Mouse (Mus musculus): Measurements from ENCODE around the gene Rgs4. TPM values are rescaled to one million over a fixed set of nuclear protein-coding genes. Genes with fewer than 3 reads are reported as not detected.

The Rgs4 gene
- polyA plus RNA-seq, 1 experiment from 2014 or later = 0.49 TPM

DNA sequence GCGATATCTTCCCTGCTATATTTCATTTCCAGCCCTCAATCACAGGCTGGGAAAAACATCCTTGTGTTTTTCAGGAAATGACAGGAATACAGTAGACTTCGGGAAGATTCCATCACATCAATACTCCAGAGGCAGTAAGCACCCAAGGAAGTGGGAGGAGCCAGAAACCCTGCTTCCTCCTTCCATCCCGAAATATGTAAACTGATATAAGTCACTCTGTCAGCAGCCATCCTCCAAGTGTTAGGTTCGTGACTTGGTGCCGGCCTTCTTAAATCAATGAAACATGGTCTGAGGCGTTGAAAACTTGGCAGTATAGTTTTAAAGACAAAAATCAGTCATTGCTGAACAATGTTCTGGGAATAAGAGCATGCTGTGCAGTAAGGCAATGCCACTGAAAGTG lies 11.3 kb downstream of the Rgs4 start:
- no peak overlapping the region for H3K4me2 ChIP-seq
- no peaks in the 10 kb centered on the region for H3K4me1 ChIP-seq
- no peak overlapping the region for H3K4me3 ChIP-seq
- no peaks in the 10 kb centered on the region for H3K27me3 ChIP-seq (replicated peaks)
- H3K27ac ChIP-seq = no peak overlapping the region
- WGBS (ENCODE audit: insufficient replicate concordance) = 57% methylated on average over 6 of the region's 6 CpGs
- no peaks in the 10 kb centered on the region for H3K36me3 ChIP-seq
- no peak for ATAC-seq
- no peak overlapping the region for H3K9ac ChIP-seq
- H3K9me3 ChIP-seq (replicated peaks) = no peaks in the 10 kb centered on the region

DNA sequence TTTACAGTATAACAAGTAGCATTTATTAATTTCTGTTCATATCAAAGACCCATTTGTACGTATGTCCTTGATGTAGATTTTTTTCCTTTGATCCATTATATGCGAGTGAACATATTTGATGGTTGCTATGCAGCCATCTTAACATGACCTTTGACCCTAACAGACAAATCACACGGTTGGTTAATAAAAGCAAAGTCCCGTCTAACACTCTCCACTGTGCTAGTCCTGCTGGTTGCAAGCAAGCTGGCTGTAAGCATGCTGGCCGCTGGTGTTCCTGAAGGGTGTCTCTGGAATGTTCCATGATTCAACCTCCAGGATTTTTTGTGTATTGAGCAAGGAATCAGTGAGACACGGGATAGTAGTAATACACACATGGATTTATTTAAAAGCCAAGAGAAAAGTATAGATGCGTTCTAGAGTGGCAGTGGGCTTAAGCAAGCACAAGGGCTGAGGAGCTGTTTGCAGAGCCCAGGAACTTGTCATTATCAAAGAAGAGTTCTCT lies 16.8 kb downstream of the Rgs4 start:
- Histone ChIP-seq H3K9me3 (replicated peaks) (no peaks in the 10 kb centered on the region), H3K9ac (no peak overlapping the region), H3K4me2 (no peak overlapping the region), H3K27me3 (replicated peaks) (no peaks in the 10 kb centered on the region), H3K27ac (no peak overlapping the region), H3K4me3 (no peak overlapping the region), H3K4me1 (no peaks in the 10 kb centered on the region), H3K36me3 (no peaks in the 10 kb centered on the region)
- WGBS (ENCODE audit: insufficient replicate concordance) = 69% methylated on average over 7 of the region's 7 CpGs
- no peak for ATAC-seq

DNA sequence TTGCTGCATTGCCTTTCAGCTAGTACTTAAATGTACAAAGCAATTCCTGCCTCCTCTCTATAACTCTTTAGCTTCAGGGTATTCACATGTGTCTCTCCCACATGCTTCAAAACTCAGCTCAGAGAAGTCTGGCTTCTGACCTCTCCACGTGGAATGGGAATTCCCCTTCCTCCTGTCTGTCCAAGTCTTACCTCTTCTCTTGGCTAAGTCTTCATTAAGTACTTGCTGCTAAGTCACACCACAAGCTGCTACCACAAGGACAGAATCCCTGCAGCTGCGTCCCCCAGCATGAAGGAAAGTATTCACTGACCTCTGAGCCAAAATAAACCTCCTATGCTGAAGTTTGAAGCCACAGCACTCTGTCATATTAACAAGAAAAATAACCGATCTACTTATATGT lies 21.1 kb downstream of the Rgs4 start:
- 48% methylated on average over 3 of the region's 3 CpGs for WGBS (ENCODE audit: insufficient replicate concordance)
- no peak overlapping the region for H3K27ac ChIP-seq
- no peaks in the 10 kb centered on the region for H3K36me3 ChIP-seq
- no peaks in the 10 kb centered on the region for H3K9me3 ChIP-seq (replicated peaks)
- H3K27me3 ChIP-seq (replicated peaks) = no peaks in the 10 kb centered on the region
- ATAC-seq = no peak
- H3K4me3 ChIP-seq = no peak overlapping the region
- H3K9ac ChIP-seq = no peak overlapping the region
- H3K4me1 ChIP-seq = no peaks in the 10 kb centered on the region
- no peak overlapping the region for H3K4me2 ChIP-seq

DNA sequence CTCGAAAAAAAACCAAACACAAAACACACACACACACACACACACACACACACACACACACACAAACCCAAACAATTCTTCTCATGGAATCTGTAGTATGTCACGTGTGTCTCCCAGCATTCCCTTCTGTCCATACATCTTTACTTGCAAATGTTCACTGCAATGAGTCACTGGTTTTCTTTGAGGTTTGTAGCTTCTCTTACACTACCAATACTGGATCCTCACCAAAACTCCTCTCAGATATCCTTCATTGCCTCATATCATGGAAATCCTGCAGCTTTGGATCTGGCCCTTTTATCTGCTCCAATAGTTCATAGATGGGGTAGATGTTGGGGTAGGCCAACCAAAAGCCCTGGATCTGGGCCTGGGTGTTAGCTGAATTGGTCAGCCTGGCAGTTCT lies 25.6 kb downstream of the Rgs4 start:
- 38% methylated on average over 2 of the region's 2 CpGs for WGBS (ENCODE audit: insufficient replicate concordance)

DNA sequence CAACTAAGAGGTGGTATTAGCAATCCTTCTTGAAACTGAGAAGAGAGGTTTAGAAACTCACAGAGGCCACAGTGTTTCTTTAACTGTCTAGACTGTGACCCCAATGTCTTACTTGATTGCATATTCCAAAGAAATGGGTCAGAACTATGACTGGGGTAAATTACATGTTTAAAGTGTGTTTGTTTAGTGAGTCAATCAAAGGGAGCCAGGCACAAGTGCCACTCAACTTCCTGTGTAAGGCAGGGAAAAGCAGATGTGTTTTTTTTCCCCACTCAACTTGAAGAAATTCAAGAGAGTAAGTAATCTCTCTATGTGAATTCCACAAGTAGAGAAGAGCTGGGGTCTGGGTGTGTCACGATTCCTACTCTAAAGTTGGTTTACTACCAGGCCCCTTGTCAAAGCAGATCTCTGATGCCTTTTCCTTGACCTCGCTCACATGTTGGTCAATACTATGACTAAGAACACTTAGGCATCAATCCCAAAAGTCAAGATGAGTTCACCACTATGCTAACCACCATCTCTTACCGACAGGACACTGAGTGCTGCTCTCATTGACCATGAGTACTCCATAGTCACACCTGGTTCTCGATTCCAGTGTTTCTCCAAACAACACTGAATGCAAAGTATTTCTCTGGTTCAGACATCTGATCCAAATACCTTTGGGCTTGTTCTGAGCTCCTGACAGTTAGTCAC lies 42.9 kb downstream of the Rgs4 start:
- Histone ChIP-seq H3K9me3 (replicated peaks) (no peaks in the 10 kb centered on the region), H3K4me3 (no peak overlapping the region), H3K27me3 (replicated peaks) (no peaks in the 10 kb centered on the region), H3K36me3 (no peaks in the 10 kb centered on the region), H3K27ac (no peak overlapping the region), H3K4me1 (no peaks in the 10 kb centered on the region), H3K9ac (no peak overlapping the region), H3K4me2 (no peak overlapping the region)
- no peak for ATAC-seq
- 56% methylated on average over 4 of the region's 4 CpGs for WGBS (ENCODE audit: insufficient replicate concordance)

More for the DNA sequence above, 25.6 kb downstream of the Rgs4 start:
- no peak overlapping the region for H3K4me3 ChIP-seq
- no peaks in the 10 kb centered on the region for H3K27me3 ChIP-seq (replicated peaks)
- H3K4me1 ChIP-seq = no peaks in the 10 kb centered on the region
- no peak overlapping the region for H3K4me2 ChIP-seq
- no peak for ATAC-seq
- no peak overlapping the region for H3K27ac ChIP-seq
- no peak overlapping the region for H3K9ac ChIP-seq
- H3K36me3 ChIP-seq = no peaks in the 10 kb centered on the region
- no peaks in the 10 kb centered on the region for H3K9me3 ChIP-seq (replicated peaks)

DNA sequence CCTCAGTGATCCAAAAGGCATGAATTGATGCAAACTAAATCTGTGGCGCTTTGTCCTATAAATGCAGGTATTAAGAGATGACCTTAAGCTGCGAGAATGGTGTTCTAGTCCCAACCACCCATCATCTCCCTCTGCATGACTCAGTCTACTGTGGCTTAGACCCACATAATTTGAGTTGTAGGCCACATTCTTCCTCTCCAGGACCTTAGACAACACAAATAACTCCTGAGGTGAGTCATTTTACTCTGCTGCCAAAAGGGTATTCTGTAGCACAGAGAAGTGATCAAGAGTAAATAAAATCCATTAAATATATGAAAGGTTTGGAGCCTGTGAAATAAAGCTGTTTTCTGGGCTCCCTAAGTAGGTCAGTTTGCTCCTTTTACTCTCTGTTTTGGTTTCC lies 48.3 kb downstream of the Rgs4 start:
- H3K9me3 ChIP-seq (replicated peaks) = no peaks in the 10 kb centered on the region
- H3K27me3 ChIP-seq (replicated peaks) = no peaks in the 10 kb centered on the region
- no peaks in the 10 kb centered on the region for H3K36me3 ChIP-seq
- no peak overlapping the region for H3K27ac ChIP-seq
- no peaks in the 10 kb centered on the region for H3K4me1 ChIP-seq
- ATAC-seq = no peak
- no peak overlapping the region for H3K4me3 ChIP-seq
- no peak overlapping the region for H3K9ac ChIP-seq
- H3K4me2 ChIP-seq = no peak overlapping the region
- 65% methylated on average over 2 of the region's 2 CpGs for WGBS (ENCODE audit: insufficient replicate concordance)

DNA sequence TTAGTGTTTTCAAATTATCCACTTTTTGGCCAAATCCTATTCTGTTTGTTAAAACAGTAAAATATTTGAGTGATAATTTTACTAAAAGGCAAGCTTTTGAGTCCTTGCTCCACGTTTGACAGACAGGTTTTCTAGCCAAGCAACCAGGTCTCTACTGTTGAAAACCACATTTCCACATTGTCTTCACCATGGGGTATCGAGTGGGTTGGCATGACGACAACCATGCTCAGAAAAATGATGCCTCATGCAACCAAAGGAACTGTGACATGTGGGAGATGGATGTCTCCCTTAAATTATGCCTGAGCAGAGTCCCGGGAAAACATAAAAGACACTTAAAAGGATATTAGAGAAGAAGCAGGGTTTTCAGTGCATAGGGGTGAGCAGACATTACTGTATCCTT lies 50.2 kb downstream of the Rgs4 start:
- 55% methylated on average over 4 of the region's 4 CpGs for WGBS (ENCODE audit: insufficient replicate concordance)
- ATAC-seq = no peak
- H3K4me3 ChIP-seq = no peak overlapping the region

DNA sequence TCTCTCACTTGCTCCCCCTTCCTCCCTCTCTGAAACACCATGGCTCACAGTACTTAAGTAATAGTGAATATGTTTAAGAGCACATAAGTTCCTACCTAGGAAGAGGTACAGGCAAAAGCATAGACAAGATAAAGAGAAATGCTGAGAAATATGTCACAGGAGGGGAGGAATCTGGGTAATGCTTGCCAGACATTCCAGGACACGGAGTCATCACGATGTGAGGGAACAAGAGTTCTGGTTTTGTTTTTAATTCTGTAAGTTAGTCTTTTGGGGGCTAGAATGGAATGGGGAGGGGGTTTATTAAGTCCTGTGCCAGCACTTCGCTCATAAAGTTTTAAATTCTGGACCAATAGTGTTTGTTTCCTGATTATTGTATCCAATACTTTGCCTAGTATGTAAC lies 52.1 kb downstream of the Rgs4 start:
- H3K27ac ChIP-seq = no peak overlapping the region
- no peaks in the 10 kb centered on the region for H3K27me3 ChIP-seq (replicated peaks)
- no peaks in the 10 kb centered on the region for H3K9me3 ChIP-seq (replicated peaks)
- H3K9ac ChIP-seq = no peak overlapping the region
- H3K4me3 ChIP-seq = no peak overlapping the region
- no peak overlapping the region for H3K4me2 ChIP-seq
- 72% methylated on average over 3 of the region's 3 CpGs for WGBS (ENCODE audit: insufficient replicate concordance)
- no peak for ATAC-seq
- H3K4me1 ChIP-seq = no peaks in the 10 kb centered on the region
- H3K36me3 ChIP-seq = no peaks in the 10 kb centered on the region

More for the DNA sequence above, 50.2 kb downstream of the Rgs4 start:
- no peaks in the 10 kb centered on the region for H3K36me3 ChIP-seq
- H3K9ac ChIP-seq = no peak overlapping the region
- no peaks in the 10 kb centered on the region for H3K27me3 ChIP-seq (replicated peaks)
- H3K4me1 ChIP-seq = no peaks in the 10 kb centered on the region
- H3K4me2 ChIP-seq = no peak overlapping the region
- no peaks in the 10 kb centered on the region for H3K9me3 ChIP-seq (replicated peaks)
- no peak overlapping the region for H3K27ac ChIP-seq

DNA sequence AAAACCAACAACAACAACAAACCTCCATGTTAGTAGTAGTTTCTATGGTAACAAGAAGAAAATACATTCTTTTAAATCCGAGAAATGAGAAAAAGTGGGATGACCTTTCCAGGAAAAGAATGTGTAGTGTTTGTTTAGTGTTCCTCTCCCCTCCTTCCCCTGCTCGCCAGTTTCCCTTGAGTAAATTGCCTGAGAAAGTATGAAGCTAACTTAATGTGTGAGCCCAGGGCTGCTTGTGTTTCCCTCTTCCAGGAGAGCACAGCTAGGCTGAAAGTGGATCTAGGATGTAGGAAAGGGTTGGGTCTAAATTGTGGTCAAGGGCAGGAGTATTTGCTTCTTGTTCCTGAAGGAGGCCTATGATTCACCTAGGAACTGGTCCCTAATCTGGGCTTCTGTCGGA lies 53.9 kb downstream of the Rgs4 start:
- WGBS (ENCODE audit: insufficient replicate concordance) = 55% methylated on average over 3 of the region's 3 CpGs
- no peaks in the 10 kb centered on the region for H3K27me3 ChIP-seq (replicated peaks)

DNA sequence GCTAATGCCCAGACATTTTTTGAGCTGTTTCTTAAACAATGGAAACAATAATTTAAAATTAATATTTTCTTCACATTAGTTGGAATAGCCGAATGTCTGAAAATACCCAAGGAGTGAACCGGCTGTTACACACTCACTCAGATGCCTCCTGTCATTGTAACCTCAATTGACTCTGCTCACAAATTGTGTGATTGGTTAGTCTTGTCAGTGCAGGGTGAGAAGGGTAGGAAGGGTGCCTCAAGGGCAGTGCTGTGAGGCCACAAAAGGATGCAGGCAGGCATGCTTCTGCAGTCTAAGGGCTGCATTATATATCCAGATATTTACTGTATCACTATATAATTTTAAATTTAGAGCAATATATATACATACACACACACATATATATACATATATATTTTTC lies 54.4 kb downstream of the Rgs4 start:
- H3K27ac ChIP-seq = no peak overlapping the region
- no peak overlapping the region for H3K9ac ChIP-seq
- no peaks in the 10 kb centered on the region for H3K4me1 ChIP-seq
- WGBS (ENCODE audit: insufficient replicate concordance) = 59% methylated on average over 2 of the region's 2 CpGs
- ATAC-seq = no peak
- no peaks in the 10 kb centered on the region for H3K36me3 ChIP-seq
- no peaks in the 10 kb centered on the region for H3K27me3 ChIP-seq (replicated peaks)
- H3K4me2 ChIP-seq = no peak overlapping the region
- no peak overlapping the region for H3K4me3 ChIP-seq
- no peaks in the 10 kb centered on the region for H3K9me3 ChIP-seq (replicated peaks)

More for the DNA sequence above, 53.9 kb downstream of the Rgs4 start:
- no peak for ATAC-seq
- Histone ChIP-seq H3K9me3 (replicated peaks) (no peaks in the 10 kb centered on the region), H3K27ac (no peak overlapping the region), H3K4me1 (no peaks in the 10 kb centered on the region), H3K36me3 (no peaks in the 10 kb centered on the region), H3K9ac (no peak overlapping the region), H3K4me2 (no peak overlapping the region), H3K4me3 (no peak overlapping the region)

Other genes starting within 250 kb of the Rgs4 start
- gene Nuf2, start 216.2 kb downstream of the Rgs4 start, polyA plus RNA-seq (2016; fragmentation: Nextera tagmentation; extraction: Ambion mirVana) = 52.4 and 55.0 TPM in 2 replicates
- 0.91 and 1.1 TPM in 2 replicates for gene Rgs5, start 92.1 kb downstream of the Rgs4 start, polyA plus RNA-seq (2016; fragmentation: Nextera tagmentation; extraction: Ambion mirVana)
- gene Ccdc190, start 181.0 kb upstream of the Rgs4 start, polyA plus RNA-seq (2016; fragmentation: Nextera tagmentation; extraction: Ambion mirVana) = not detected in 2 replicates
- 14.2 and 14.4 TPM in 2 replicates for gene Hsd17b7, start 221.6 kb upstream of the Rgs4 start, polyA plus RNA-seq (2016; fragmentation: Nextera tagmentation; extraction: Ambion mirVana)